Mouse (Mus musculus) R1 (cell line): ENCODE data around the gene Ddx39.

Experiments
- DNase-seq: peaks from one replicate; pipeline ENCODE4 v3.0.0-alpha.2; 2018; ENCODE audit warnings: low read depth, low spot score

Gene Ddx39

DNA sequence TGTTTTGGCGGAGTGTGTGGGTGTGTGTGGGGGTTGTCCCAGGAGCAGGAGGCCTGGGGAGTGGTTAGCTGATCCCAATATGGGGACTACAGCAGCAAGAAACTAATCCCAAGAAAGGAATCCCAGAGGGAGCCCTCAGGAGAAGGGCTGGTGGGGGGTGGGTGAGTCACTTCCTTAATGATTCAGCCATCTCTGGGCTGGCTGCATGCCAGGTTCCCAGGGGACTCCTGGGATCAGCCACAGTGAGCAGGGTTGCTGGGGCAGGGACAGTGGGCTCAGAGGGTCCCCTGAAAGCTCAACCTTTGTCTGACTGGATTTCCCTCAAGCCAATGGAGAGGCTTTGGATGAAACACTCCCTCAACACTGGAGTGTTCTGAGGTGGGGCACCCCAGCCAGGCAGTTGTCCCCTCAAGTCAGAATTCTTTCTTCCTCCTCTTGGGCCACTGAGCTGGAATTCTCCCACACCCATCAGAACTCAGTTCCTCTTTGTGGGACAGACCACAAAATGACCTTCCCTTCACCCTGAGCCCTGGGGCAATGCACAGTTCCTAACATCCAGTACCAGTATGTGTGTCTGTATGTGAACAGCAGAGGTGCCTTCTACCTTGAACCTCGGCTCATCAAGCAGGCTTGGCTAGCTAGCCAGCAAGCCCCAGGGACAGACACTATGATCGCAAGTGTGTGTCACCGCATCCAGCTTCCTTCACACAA is 23.0 kb downstream of the Ddx39 start:
- DNase-seq, result peak; percentile 88

DNA sequence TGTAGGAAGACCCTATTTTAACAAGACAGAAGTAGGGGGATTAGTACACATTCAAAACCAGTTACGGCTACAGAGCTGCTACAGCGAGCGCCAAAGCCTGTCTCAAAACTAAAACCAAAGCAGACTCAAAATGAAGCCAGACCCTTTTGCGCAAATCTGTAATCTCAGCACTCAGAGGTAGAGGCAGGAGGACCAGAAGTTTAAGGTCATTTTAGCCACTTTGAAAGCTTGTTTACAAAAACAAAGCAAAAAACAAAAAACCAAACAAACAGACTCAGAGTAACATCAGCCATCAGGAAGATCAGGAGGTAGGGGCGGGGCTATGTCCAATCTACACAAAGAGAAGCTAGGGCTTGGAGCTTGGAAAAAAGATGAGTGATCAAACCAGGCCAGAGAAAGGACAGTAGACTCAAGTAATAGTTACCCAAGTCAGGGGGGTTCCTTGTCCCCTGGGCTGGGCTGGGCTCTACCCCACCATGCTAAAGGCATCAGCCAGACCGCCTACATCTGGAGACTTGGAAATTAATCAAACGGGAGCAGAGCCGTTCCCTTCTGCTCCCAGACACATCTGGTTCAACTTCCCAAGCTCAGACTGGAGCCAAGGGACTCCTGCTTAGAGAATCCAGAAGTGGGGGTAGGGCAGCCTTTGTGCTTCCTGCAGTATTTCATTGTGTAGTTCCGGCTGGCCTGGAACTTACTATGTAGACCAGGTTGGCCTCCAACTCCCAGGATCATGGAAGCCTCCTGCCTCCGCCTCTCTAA is 24.2 kb downstream of the Ddx39 start:
- DNase-seq, result no peak

DNA sequence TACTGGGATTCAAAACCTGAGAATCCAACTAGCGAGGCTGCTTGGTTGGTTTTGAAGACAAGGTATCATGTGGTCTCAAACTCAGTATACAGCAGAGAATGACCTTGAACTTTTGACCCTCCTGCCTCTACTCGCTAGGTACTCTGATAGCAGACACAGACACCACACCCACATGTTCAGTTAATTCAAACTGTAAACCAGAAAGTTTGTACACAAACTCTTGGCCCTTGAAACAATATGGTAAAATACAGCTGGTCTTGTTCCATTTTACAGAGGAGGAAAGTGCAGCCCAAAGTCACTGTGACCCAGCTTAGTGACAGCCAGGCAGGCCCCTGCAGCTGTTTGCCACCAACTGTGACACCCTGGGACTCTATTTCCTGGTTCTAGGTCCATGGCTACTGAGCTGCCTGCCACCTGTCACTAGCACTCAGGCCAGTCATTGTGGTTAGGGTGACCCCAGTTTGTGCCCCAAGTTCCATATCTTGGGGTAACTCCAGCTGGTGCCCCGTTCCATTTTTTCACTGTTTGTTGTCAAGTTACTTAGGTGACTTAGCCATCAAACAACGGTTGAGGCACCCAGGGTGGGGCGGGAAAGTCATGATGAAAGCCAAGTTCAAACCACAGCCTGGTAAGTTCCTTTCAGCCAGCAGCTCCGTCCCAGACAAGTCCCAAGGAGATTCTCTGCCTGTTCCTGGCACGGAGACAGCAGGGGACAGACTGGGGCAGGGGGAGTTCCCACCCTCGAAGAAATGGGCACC is 24.9 kb downstream of the Ddx39 start:
- DNase-seq, result peak; percentile 97

DNA sequence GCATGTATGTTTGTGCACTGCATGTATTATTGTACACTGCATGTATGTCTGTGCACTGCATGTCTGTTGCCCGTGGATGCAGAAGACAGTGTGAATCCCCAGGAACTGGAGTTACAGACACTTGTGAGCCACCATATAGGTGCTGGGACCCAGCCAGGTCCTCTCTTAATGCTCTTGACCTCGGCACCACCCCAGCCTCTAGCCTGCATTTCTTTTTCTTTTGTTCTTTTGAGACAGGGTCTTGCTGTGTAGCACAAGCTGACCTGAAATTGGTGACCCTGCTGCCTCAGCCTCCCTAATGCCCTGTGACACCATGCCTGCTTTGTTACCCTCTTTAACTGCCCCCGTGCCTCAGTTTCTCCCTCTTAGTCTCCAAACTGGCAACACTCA is 25.6 kb downstream of the Ddx39 start:
- peak; percentile 46 for DNase-seq

DNA sequence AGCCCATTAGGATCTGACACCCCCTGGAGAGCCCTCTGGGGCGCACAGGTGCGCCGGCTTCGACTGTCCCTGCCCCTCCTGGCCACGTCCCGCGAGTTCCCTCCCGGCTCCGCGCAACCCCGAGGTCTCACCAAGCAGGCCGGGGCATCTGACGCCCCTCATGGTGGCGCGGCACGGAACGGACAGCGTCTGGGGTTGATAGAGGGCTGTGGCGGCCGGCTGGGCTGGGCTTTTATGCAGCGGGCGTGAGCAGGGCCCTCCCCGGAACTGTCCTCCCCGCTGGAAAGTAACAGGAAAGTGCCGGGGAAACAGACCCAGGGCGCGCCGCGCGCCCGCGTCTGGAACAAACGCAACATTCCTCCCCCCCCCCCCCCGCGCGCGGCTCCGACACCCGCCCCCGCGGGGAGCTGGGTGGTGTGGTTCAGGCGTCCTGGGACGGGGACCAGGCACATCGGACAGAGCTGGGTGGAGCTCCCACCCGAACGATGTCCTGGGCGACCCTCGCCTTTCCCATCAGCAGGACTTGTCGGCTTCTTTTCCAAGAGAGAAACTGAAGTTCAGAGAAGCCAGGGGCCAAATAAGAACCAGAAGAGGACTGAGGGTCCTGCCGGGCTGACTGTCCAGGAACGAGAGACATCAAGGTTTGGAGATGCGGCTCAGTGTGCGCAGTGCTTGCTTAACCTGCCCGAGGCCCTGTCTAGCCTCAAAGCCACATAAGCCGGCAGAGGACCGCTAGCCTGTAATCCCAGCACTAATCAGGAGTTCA is 26.2 kb downstream of the Ddx39 start, which contains the start of gene Adgre5:
Gene Adgre5 (minus strand): TSS at position 351 of the 766 bp plus-strand sequence.
- peak; percentile 83 for DNase-seq

DNA sequence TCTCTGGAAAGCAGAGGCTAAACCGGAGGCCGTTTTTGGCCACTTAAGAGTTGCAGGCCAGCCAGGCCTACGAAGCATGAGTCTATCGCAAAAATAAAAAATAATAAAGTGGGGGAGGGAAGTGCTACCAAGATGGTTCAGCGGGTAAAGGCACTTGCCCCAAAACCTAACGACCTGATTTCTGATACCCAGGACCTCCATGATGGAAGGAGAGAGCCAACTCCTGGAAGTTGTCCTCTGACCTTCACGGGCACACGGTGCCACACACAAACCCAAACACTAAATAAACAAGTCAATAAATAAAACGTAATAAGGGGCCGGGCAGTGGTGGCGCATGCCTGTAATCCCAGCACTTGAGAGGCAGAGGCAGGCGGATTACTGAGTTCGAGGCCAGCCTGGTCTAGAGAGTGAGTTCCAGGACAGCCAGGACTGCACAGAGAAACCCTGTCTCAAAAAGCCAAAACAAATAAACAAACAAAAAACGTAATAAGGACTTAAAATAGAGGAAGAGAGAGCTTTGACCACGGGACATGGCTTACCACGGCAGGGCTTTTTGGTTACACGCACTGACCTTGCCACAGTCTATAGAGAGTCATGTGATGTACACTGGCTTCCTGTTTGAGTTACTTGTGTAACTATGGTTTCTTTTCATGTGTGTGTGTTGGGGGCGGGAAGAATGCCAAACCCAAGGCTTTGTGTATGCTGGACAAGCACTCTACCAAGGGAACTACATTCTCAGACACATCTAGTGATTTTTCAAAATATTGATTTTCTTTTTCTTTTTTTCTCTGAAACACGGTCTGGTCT is 27.1 kb downstream of the Ddx39 start:
- DNase-seq, result peak; percentile 69

DNA sequence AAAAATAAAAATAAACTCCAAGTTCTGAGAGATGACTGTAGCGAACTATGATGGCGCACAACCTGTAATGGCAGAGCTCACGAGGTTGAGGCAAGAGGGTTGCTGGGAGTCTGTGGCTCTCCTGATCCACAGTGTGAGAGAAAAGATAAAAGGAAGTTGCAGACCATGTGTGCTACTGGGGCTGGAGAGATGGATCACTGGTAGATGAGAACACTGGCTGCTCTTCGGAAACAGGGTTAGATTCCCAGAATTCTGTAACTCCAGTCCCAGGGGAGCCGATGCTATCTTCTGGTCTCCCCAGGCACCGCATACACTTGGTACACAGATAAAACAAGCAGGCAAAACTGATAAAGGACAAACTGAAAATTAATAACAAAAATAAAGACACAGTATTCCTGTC is 28.0 kb downstream of the Ddx39 start:
- DNase-seq, result no peak

DNA sequence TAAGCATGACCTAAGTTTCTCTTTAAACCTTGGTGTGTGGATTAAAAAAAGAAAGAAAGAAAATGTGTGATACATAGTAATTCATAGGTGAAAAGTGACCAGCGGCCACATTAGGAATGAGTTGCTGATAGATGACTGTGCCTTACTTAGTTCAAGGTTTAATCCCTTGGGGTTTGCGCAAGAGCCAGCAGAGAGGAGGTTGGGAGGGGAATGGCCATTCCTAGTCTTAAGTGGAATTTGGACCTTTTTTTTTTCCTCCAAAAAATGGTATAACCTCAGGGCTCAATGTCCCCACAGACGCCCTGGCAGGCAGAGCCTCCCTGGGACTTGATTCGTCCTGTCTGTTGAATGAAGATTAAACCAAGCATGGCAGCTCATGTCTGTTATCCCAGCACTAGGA is 29.1 kb downstream of the Ddx39 start:
- DNase-seq, result no peak

DNA sequence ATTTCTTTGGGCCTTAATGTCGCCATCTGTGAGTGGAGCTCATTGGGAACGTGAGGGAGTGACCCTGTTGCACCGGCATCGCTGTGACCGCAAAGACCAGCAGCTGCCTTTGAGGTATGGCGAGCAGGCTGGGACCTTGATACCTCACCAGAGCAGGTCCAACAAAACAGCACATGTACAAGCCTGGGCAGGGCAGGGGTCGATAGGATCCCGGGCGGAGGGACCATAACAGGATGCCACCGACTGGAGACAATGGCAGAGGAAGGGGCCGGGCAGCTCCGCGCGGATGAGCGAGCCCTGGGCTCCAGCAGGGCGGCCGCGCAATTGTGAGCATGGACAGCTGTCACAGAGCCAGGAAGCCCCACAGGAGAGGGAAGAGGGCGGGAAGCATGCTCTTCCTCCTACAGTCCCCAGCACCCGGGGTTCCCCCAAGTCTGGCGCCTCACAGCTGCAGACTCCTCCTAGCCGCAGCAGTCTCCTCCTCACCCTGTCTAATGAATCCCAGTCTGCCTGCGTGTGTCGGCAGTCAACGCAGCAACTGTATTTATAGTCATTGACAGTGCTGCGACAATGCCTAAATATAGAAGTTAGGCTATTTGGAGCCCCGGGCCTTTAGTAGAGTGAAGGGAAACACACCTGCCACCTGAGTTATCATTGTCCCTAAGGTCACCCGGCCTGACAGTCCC is 32.8 kb downstream of the Ddx39 start:
- no peak for DNase-seq

DNA sequence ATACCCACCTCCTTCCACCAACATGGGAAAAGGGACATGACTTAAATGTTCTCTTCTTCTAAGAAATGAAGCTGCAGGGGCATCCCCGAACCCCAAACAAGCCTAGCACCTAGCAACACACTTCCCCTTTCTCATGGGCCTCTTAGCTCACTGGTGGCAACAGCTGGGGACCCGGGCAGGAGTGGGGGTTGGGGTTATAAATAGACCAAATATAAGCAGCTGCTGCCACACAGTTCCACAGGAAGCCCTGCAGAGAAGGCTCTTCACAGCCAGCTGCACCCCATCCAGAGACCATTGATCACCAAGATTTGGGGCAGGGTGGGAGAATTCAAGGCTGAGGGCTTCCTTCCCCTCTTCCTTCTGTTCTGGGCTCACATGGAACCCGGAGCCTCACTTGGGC is 33.7 kb downstream of the Ddx39 start:
- DNase-seq, result no peak

DNA sequence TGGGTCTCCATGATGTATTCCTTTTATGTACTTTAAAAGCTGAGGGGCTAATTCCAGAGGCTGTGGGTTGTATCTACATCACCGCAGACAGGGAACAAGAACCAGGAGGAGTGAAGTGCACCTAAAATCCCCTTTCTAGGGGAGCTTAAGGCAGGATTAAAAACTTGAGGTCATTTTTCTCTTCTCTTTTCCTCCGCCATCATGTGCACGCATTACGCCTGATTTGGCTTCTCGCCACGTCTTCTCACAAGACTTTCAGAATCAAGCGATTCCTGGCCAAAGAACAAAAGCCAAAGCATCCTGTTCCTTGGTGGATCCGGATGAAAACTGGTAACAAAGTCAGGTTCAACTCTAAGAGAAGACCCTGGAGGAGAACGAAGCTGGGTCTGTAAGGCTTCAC is 34.3 kb downstream of the Ddx39 start:
- no peak for DNase-seq

DNA sequence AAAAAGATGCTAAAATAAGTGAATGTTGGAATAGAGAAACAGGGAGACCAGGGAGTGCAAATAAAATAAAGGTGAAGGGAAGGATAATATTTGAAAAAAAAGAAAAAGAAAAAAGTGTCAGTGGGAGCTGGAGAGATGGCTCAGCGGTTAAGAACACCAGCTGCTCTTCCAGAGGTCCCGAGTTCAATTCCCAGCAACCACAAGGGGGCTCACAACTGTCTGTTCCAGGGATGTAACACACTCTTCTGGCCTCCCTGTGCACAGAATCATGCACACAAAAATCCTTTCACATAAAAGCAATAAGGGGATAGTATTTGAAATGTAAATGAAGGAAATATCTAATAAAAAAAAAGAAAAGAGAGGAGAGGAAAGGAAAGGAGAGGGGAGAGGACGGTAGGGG is 39.2 kb downstream of the Ddx39 start:
- no peak for DNase-seq

DNA sequence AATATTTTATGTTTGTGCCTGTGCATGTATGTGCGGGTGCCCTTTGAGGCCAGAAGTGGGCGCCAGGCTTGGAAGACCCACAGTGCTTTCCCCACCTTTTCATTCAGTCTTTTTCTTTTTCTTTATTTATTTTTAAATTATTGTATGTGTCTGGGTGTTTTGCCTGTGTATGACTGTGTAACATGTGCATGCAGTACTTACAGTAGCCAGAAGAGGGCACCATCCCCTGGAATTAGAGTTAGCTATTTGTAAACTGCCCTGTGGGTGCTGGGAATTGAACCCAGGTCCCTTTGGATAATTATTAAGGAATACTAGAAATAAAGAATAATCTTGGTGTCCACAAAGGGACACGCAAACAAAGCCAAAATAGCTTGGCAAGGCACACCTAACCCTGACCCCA is 41.3 kb downstream of the Ddx39 start:
- DNase-seq, result peak; percentile 57

DNA sequence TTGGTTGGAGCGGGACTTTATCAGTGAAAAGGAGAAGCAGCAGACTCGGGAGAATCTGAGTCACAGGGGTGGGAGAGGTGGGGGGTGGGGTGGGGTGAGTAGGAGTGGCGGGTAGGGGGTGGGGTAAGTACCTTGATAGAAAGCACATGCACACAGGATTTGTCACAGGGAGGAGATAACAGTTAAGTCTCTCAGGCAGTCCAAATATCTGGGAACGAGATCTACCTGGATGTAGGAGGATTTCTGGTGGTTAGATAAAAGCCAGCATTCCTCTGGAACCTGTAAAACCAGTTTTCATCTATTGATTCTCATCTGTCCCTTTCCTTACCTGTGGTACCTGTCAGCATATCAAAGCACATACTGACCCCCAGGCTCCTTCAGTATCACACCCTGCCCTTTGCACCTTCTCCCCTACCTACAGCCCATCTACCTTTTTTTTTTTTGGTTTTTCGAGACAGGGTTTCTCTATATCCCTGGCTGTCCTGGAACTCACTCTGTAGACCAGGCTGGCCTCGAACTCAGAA is 42.2 kb downstream of the Ddx39 start:
- peak; percentile 49 for DNase-seq

DNA sequence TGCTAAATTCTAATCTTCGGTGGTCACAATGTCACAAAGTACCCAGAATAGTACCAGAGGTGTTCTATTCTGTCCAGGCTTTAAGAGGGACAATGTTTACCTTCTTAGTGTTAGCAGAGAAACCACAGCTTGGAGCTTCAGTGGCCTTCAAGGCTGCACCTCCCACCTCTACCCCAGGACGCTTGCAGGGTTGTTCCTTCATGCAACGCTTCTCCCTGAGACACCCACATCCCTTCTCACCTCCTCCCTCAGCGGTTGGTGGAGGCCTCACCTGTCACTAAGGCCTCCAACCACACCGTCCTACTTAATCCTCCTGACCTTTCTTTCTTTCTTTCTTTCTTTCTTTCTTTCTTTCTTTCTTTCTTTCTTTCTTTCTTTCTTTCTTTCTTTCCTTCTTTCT is 43.3 kb downstream of the Ddx39 start:
- DNase-seq, result no peak

DNA sequence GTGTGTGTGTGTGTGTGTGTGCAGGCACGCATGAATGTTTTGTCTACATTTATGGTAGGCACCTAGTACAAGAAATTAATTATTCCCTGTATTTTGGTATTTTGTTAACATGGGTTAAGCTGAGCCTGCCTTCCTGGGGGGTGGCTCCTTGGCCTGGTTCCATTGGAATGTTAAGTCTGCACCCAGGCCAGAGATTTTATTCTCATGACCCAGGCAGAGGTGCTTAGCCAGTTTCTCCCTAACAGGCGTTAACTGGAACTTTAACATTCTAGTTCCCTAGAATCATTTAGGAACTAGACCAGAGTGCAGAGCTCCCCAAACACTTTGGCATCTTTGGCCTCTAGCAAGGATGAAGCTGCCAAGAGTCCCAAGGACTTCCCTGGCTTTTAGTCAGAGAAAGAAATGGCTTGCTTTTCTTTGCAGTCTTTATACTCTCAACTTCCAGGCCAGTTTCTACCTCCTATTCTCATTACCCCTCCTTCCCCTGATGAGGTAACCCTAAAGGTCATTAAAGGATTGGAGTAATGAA is 44.3 kb downstream of the Ddx39 start:
- DNase-seq, result no peak

DNA sequence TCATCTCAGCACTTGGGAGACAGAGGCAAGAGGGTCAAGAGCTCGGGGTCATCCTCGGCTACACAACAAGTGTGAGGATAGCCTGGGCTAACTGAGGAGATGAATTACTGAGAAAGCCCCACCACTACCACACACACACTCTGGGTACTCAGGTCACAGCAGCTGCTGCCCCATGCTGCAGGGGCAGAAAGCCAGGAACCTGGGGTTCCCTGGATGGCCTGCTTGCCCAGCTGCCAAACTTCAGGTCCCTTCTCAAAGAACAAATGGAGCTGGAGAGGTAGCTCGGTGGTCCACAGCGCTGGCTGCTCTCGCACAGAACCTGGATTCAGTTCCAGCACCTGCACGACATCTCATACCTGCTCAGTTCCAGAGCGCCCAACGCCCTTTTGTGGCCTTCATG is 49.1 kb downstream of the Ddx39 start:
- DNase-seq, result no peak

DNA sequence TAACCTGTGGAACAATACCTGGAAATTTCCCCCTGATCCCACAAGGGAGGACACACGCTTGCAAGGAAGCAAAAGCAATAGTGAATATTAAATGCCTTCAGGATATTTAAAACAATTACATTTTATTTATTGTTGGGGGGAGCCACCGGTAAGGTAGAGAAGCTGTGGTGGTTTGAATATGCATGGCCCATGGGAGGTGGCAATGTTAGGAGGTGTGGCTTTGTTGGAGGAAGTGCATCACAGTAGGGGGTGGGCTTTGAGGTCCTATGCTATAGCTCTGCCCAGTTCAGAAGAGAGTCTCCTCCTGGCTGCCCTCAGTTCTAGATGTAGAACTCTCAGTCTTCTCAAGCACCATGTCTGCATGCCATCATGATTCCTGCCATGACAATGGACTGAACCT is 49.7 kb downstream of the Ddx39 start:
- peak; percentile 57 for DNase-seq

DNA sequence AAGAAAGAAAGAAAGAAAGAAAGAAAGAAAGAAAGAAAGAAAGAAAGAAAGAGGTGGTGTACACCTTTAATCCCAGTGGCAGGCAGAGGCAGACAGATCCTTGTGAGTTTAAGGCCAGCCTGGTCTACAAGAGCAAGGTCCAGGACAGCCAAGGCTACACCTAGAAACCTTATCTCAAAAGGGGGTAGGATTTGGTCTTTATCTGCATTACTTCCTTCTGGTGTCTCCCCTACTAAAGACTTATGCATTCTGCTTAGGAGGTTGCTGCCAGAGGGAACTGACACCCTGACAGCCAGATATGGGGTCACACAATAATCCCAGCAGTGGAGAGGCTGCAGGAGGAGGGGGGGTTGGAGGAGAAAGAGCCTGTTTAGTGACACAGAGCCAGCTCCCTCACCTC is 50.7 kb downstream of the Ddx39 start:
- DNase-seq, result no peak

DNA sequence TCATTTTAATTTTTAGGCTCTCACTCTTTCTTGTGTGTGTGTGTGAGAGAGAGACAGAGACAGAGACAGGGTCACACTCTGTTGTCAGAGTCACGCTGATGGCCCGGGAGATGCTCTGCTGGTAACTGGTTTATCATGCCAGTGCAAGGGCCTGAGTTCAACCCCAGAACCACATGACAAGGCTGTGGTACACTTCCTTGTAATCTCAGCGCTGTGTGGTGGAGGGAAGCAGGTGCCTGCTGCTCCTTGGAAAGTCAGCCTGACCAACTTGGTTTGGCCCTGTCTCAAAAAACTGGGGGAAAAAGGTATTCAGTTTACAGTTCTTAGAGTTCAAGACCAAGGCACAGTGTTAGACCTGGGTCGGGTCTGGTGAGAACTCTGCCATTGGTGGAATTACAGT is 52.5 kb downstream of the Ddx39 start:
- no peak for DNase-seq
